In genomic region chr1:156659906-156660659, GRCm38 (mm10) we compare ENCODE assay signal across 10 mouse cellular contexts. TPM values are rescaled to one million over a fixed set of nuclear protein-coding genes. Genes with fewer than 3 reads are reported as not detected.
DNase-seq lines count a peak whose midpoint lies in the region; ATAC-seq and TF ChIP-seq lines count a peak whose summit lies in the region.
"Had no signal": no experiment of that assay in that cellular context is flagged by ENCODE, and none has a peak within 500 bp of the region (broad histone marks: within the 10 kb centered on the region; RNA-seq: fewer than 3 reads in every experiment).

No protein-coding gene starts in this region.

- no peak for TF ChIP-seq CTCF in left cerebral cortex, adult 2 months (IDR thresholded peaks at IDR 0.05)

- no peaks in the 10 kb centered on the region for H3K27me3 ChIP-seq in kidney, embryonic 16.5 days (ENCODE audit: insufficient read depth, low read length)
- H3K27me3 ChIP-seq: limb, embryonic 12.5 days; Patski had no signal

- H3K4me2 ChIP-seq in kidney, embryonic 16.5 days (replicated peaks; ENCODE audit: low read depth, low read length): no peak overlapping the region
- H3K4me2 ChIP-seq: limb, embryonic 12.5 days had no signal

- H3K36me3 ChIP-seq in kidney, embryonic 16.5 days (ENCODE audit: insufficient read depth, low read length): no peaks in the 10 kb centered on the region
- H3K36me3 ChIP-seq: limb, embryonic 12.5 days had no signal

- WGBS in kidney, embryonic 16.5 days: 76% methylated on average over 13 of the region's 13 CpGs

- 0 out of 2 replicates have a peak, but pooled peaks cover 4% of the 10 kb centered on the region for H3K4me1 ChIP-seq in kidney, embryonic 16.5 days (ENCODE audit: insufficient read depth, low read length)

- intact Hi-C loops in left cerebral cortex, adult 2 months (cut with DNase I): no loop called here

- no peak for DNase-seq in kidney, postnatal 10 days
- DNase-seq in induced T-regulatory cell, adult 2 months (ENCODE audit: low read depth): peak; percentile 38
- DNase-seq in embryo, embryonic 9.5 days (ENCODE audit: extremely low spot score): no peak
- no peak for DNase-seq in left cerebral cortex, adult 2 months (ENCODE audit: extremely low spot score in 1 of 2, low spot score in 2 of 2)
- DNase-seq in thymus, postnatal 14 days: no peak

- ATAC-seq in kidney, embryonic 16.5 days (ENCODE audit: low FRiP score, low TSS enrichment): peak; percentile 16; the same call in 1 of the 2 replicates
- ATAC-seq in activated CD4-positive, CD25-positive, alpha-beta regulatory T cell, adult 4 months: peak; percentile 49
- peak; percentile 58 for ATAC-seq in megakaryocyte-erythroid progenitor cell, adult 5-6 weeks (replicated peaks; ENCODE audit: low FRiP score, low TSS enrichment, poor library complexity, severe bottlenecking)
- ATAC-seq: Patski had no signal

- no peak overlapping the region for H3K27ac ChIP-seq in kidney, embryonic 16.5 days (ENCODE audit: low read length)
- no peak overlapping the region for H3K27ac ChIP-seq in left cerebral cortex, adult 2 months
- H3K27ac ChIP-seq: limb, embryonic 12.5 days had no signal

- H3K9ac ChIP-seq in kidney, embryonic 16.5 days (replicated peaks; ENCODE audit: low read length): no peak overlapping the region
- H3K9ac ChIP-seq: limb, embryonic 12.5 days had no signal

- H3K9me3 ChIP-seq in kidney, embryonic 16.5 days (ENCODE audit: low read length): no peaks in the 10 kb centered on the region
- H3K9me3 ChIP-seq: limb, embryonic 12.5 days had no signal

- H3K4me3 ChIP-seq in kidney, embryonic 16.5 days (ENCODE audit: low read length): no peak overlapping the region
- no peak overlapping the region for H3K4me3 ChIP-seq in left cerebral cortex, adult 2 months
- H3K4me3 ChIP-seq: limb, embryonic 12.5 days had no signal

RNA-seq across cellular contexts. Expression of gene Tor3a, which starts 14.1 kb away (rescaled TPM):
- 19.5 and 19.6 TPM in 2 replicates for polyA plus RNA-seq in kidney, embryonic 16.5 days (2015; fragmentation: Nextera tagmentation; extraction: Ambion mirVana)
- polyA plus RNA-seq in activated CD4-positive, CD25-positive, alpha-beta regulatory T cell, adult 4 months (2017; shearing (Covaris generic)): 10 to 100 TPM; 21.6 to 22.8 TPM
- 7.4 and 10.8 TPM in 2 replicates for total RNA-seq in megakaryocyte-erythroid progenitor cell, adult 5-6 weeks (2014; fragmentation: Nextera tagmentation)
- total RNA-seq in megakaryocyte-erythroid progenitor cell, adult 5-6 weeks (2017): 2.3 and 7.7 TPM in 2 replicates
- total RNA-seq in left cerebral cortex, adult 2 months (2021): 1 to 10 TPM; 7.3 to 7.9 TPM

RNA-seq across cellular contexts. Expression of gene Fam20b, which starts 58.8 kb away (rescaled TPM):
- 29.8 and 36.6 TPM in 2 replicates for polyA plus RNA-seq in kidney, embryonic 16.5 days (2015; fragmentation: Nextera tagmentation; extraction: Ambion mirVana)
- polyA plus RNA-seq in activated CD4-positive, CD25-positive, alpha-beta regulatory T cell, adult 4 months (2017; shearing (Covaris generic)): 10 to 100 TPM; 11.2 to 12.4 TPM
- total RNA-seq in megakaryocyte-erythroid progenitor cell, adult 5-6 weeks (2014; fragmentation: Nextera tagmentation): 24.9 and 35.7 TPM in 2 replicates
- total RNA-seq in megakaryocyte-erythroid progenitor cell, adult 5-6 weeks (2017): 41.1 and 46.9 TPM in 2 replicates
- 10 to 100 TPM; 74.0 to 78.6 TPM for total RNA-seq in left cerebral cortex, adult 2 months (2021)
